Mouse (Mus musculus): ENCODE results near the gene Agbl1.

DNA sequence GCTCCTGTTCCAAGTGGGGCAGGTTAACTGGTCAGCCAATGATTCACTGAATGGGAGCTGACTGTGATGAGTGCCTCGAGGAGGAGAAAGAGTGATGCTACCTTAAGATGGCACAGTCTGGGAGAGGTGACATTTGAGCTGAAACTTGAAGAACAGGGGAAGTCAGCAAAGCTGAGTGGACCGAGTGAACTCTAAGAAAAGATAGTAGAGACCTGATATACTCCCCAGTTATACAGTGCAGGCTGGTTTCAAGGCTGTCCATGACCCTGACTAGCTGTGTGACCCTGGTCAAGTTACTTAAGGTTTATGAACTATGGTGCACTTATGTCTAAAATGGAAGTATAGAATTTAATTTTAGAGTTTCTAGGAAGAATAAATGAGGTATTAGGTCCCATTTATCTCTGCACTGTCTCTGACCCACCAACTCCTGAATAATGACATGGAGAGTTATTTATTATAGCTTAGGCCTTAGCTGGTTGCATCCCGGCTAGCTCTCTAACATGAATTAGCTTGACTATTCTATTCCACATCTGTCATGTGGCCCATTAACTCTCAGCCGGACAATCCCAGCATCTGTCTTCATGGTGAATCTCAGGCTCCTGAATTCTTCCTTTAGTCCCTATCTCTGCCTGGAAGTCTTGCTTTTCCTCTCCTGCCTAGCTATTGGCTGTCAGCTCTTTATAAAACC, 92.3 kb downstream of the Agbl1 start:
- TF ChIP-seq CTCF (IDR thresholded peaks at IDR 0.05; ENCODE audit: insufficient read depth, low read length) (no peak), POLR2A (IDR thresholded peaks at IDR 0.05; ENCODE audit: borderline replicate concordance, extremely low read depth, low read depth, low read length) (no peak)
